Mouse (Mus musculus) 416B (cell line): ENCODE results near the gene Pknox1.

ENCODE experiments used
- DNase-seq: peaks from one replicate; pipeline ENCODE4 v3.0.0; 2011; ENCODE audit warnings: low read depth

Gene Pknox1

DNA sequence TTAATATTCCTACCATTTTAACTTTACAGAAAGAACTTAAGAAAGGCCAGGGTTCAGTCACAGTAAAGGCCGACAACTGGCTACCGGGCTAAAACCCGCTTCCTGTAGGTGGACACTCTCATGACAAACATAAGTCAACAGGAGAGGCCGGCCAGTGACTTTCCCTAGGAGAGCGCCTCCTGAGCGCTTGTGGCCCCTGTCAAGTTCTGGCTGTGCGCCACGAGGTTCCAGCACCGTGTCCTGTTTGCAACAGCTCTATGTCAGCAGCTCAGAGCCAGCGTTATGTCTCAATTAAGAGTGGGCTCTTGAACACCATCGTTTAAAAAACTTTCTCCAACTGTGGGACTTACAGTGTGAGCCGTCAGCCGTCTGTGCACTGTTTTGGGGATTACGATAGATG lies 87.6 kb downstream of the Pknox1 start:
- DNase-seq = no peak

DNA sequence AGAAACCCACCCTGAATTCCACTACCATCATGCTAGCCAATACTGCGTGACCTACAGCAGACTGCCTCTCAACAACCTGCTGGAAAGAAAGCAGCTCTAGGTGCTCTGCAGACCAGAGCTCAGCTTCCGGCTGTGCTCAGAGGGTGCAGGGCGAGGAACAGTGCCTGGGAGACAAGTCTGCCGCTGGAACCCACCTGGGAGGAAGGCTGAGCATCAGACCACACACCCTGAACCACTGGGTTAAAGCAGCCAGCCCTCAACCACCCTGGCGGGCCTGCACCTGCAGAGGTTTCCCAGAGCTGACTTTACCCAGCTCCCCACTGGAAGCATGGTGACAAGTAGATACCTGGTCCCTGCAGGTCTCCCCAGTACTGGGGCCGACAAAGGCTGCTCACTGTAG lies 88.7 kb downstream of the Pknox1 start:
- DNase-seq = no peak

DNA sequence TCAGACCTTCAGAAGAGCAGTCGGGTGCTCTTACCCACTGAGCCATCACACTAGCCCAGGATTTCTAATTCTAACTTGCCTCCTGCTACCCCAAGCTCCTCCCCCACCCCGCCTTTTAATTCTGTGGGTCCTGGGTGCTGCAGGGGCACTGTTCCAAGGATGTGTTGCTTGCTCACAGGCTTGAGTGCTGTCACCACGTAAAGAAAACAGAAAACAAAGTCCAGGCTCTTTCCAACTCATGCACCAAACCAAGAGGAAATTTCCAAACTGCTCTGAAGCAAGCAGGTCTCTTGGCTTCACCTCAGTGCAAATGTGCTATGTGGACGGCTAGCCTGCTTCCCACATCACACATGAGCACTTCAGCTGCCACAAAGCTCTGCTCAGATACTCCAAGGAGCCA lies 90.8 kb downstream of the Pknox1 start:
- no peak for DNase-seq

DNA sequence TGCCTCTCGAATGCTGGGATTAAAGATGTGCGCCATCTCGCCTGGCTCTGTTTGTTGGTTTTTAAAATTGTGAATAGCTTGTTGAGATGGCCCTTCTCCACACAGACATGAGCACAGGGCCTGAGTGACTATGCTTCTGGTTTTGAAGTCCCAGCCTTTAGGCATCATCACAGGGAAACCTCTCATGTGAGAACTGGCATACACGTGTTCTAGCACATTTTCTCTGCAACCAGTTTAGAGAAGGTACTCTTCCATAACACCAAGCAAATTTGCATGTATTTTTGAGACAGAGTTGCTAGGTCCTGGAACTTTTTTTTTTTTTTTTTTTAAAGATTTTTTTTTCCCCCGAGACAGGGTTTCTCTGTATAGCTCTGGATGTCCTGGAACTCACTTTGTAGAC lies 92.1 kb downstream of the Pknox1 start:
- DNase-seq = no peak
